Mouse (Mus musculus) bone marrow, adult 2 months (tissue): Measurements from ENCODE around the gene Crtac1.

Experiments
- CTCF ChIP-seq: fragments of 200-500 bp; IDR thresholded peaks from 2 replicates; pipeline ENCODE4 v1.5.1; 2011; ENCODE audit warnings: low read length, control low read depth; ENCODE audit not compliant: control insufficient read depth, insufficient read depth
- POLR2A ChIP-seq: fragments of 200-500 bp; IDR thresholded peaks from 2 replicates; pipeline ENCODE4 v1.6.1; 2011; ENCODE audit warnings: low read depth, mild to moderate bottlenecking, control low read depth, low read length, borderline replicate concordance; ENCODE audit not compliant: control insufficient read depth

DNA sequence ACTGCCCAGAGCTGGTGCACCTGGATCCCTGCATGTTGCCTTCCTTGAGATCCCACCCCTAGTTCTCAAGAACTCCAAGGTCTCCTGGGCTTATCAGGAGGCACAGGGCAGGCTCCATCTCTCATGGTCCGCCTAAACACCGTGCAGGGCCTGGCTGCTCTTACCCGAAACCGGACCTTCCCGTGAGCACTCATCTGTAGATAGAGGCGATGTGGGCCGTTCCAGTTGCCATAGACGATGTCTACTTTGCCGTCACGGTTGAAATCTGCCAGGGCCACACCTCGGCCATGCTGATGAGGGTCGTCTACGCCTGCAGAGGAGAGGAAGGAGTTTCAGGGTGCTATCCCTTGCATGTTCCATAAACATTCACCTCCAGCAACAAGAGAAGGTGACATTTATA lies 127.1 kb downstream of the Crtac1 start:
- no peak for TF ChIP-seq CTCF
- TF ChIP-seq POLR2A: no peak
